Mouse (Mus musculus) CH12.LX (cell line): Measurements from ENCODE around the gene Creb5.

Source experiments
- CHD1 ChIP-seq: IDR thresholded peaks from 2 replicates; pipeline ENCODE4 v1.6.1; 2012; ENCODE audit warnings: low read depth, low read length, improper control_type of control experiment, inconsistent platforms
- CTCF ChIP-seq, 2 experiments: IDR thresholded peaks in 1 of 2; conservative IDR thresholded peaks in 1 of 2; 2 replicates each; pipeline ENCODE4 v1.5.1; 2011 to 2012; ENCODE audit warnings: low read depth in 2 of 2, low read length in 2 of 2, improper control_type of control experiment in 1 of 2, inconsistent platforms in 1 of 2, mild to moderate bottlenecking in 1 of 2, moderate library complexity in 1 of 2
- MAX ChIP-seq: IDR thresholded peaks from 2 replicates; pipeline ENCODE4 v1.6.1; 2011; ENCODE audit warnings: low read length, improper control_type of control experiment
- MEF2A ChIP-seq: IDR thresholded peaks from 2 replicates; pipeline ENCODE4 v1.6.1; 2014; ENCODE audit warnings: low read depth, mild to moderate bottlenecking, inconsistent platforms, low read length, improper control_type of control experiment, borderline replicate concordance
- POLR2A ChIP-seq: IDR thresholded peaks from 2 replicates; pipeline ENCODE4 v1.6.1; 2011; ENCODE audit warnings: low read depth, mild to moderate bottlenecking, improper control_type of control experiment, low read length
- POLR2AphosphoS2 ChIP-seq: IDR thresholded peaks from 2 replicates; pipeline ENCODE4 v1.6.1; 2011; ENCODE audit warnings: low read depth, low read length, improper control_type of control experiment
- RCOR1 ChIP-seq: conservative IDR thresholded peaks from 2 replicates; pipeline ENCODE4 v1.6.1; 2012; ENCODE audit warnings: low read depth, mild to moderate bottlenecking, inconsistent platforms, low read length, improper control_type of control experiment
- TCF12 ChIP-seq: IDR thresholded peaks from 2 replicates; pipeline ENCODE4 v1.6.1; 2014; ENCODE audit warnings: low read depth, mild to moderate bottlenecking, inconsistent platforms, low read length, improper control_type of control experiment
- USF2 ChIP-seq: conservative IDR thresholded peaks from 2 replicates; pipeline ENCODE4 v1.6.1; 2011; ENCODE audit warnings: low read depth, low read length, improper control_type of control experiment
- ZC3H11A ChIP-seq: IDR thresholded peaks from 2 replicates; pipeline ENCODE4 v1.6.1; 2012; ENCODE audit warnings: low read depth, mild to moderate bottlenecking, inconsistent platforms, low read length, improper control_type of control experiment

GRCm38 (mm10) chr6:53262401-53262800 lies 24.7 kb upstream of the Creb5 start:
- TF ChIP-seq CTCF (conservative IDR thresholded peaks at IDR 0.05 in 1 of 2, IDR thresholded peaks at IDR 0.05 in 1 of 2; ENCODE audit: low read depth in 2 of 2, low read length in 2 of 2) (no peak), POLR2A (no peak), CHD1 (no peak), ZC3H11A (no peak), TCF12 (no peak), RCOR1 (no peak), USF2 (no peak), MAX (no peak), MEF2A (no peak), POLR2AphosphoS2 (no peak)
